Comparison of ENCODE assay signal across 1 mouse cellular context in the genomic region with DNA sequence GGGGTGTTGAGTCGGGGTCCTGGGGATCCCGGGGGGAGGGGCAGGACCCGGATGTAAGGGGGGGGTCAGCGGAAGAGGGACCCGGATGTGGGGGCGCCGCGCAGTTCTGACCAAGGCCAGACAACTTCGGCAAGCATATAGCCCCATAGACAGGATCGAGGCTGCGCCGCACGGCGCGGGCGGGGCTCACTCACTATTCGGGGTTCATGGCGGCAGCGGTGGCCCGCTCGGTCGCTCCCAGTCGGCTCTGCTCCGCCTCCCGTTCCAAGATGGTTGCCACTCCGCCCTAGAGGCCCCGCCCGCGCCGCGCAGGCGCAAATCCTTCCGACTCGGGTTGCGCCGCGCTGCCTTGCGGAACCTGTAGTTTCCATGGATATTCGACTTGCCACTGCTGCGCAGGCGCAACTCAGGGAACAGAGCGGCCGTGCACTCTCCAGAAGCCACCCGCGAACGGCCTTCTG.
A peak's percentile ranks its signal among the peaks of the same experiment; 100 is the strongest.
TF ChIP-seq lines count a peak whose summit lies in the region.

A gene (minus strand): TSS at position 342 of the 461 bp plus-strand sequence.

TF ChIP-seq in MEL, 35 proteins besides CTCF, POLR2A, EP300 and RAD21 (continued from another document):
- TF ChIP-seq KAT2A (conservative IDR thresholded peaks at IDR 0.05; ENCODE audit: low read depth, low read length) (peak; percentile 84), ZC3H11A (IDR thresholded peaks at IDR 0.05; ENCODE audit: low read depth, low read length) (no peak), TCF12 (IDR thresholded peaks at IDR 0.05; ENCODE audit: low read depth, low read length) (peak; percentile 52; the same call in 1 of the 2 replicates), MYC (IDR thresholded peaks at IDR 0.05; ENCODE audit: low read depth, low read length) (no peak), E2F4 (IDR thresholded peaks at IDR 0.05; ENCODE audit: borderline replicate concordance, low read depth, low read length) (no peak; the same call in 1 of the 2 replicates), RCOR1 (IDR thresholded peaks at IDR 0.05; ENCODE audit: low read depth, low read length) (no peak), SIN3A (IDR thresholded peaks at IDR 0.05; ENCODE audit: low read length) (no peak; the same call in 1 of the 2 replicates), JUND (IDR thresholded peaks at IDR 0.05; ENCODE audit: low read depth, low read length) (no peak)
TF ChIP-seq in MEL: peak in this region for 7.
